Comparison of ENCODE assay signal across 10 mouse cellular contexts in genomic region chr6:82821758-82822253, GRCm38 (mm10). TPM values are rescaled to one million over a fixed set of nuclear protein-coding genes. Genes with fewer than 3 reads are reported as not detected.
DNase-seq lines count a peak whose midpoint lies in the region; ATAC-seq lines count a peak whose summit lies in the region.
"Had no signal": no experiment of that assay in that cellular context is flagged by ENCODE, and none has a peak within 500 bp of the region (broad histone marks: within the 10 kb centered on the region; RNA-seq: fewer than 3 reads in every experiment).

No protein-coding gene starts in this region.

- ATAC-seq in liver, embryonic 13.5 days (ENCODE audit: low read depth), result peak; percentile 68

- H3K27me3 ChIP-seq in liver, embryonic 13.5 days, result no peaks in the 10 kb centered on the region

- H3K9ac ChIP-seq in liver, embryonic 13.5 days, result no peak overlapping the region

- WGBS in liver, embryonic 13.5 days (ENCODE audit: insufficient replicate concordance), result 8% methylated on average over 4 of the region's 4 CpGs

- H3K4me2 ChIP-seq in liver, embryonic 13.5 days, result 0 out of 2 replicates have a peak overlapping the region, but pooled peaks have one; percentile 12

- no peak overlapping the region for H3K27ac ChIP-seq in liver, embryonic 13.5 days
- H3K27ac ChIP-seq: forebrain, embryonic 10.5 days had no signal

- no peaks in the 10 kb centered on the region for H3K36me3 ChIP-seq in liver, embryonic 13.5 days
- H3K36me3 ChIP-seq: forebrain, embryonic 10.5 days had no signal

- no peaks in the 10 kb centered on the region for H3K9me3 ChIP-seq in liver, embryonic 13.5 days (replicated peaks)
- H3K9me3 ChIP-seq: forebrain, embryonic 10.5 days had no signal

- peak; percentile 18 to 28 for DNase-seq in adrenal gland, postnatal 36 days
- DNase-seq in adrenal gland, adult 18-20 months (ENCODE audit: low spot score in 2 of 2), result no peak
- peak; percentile 32 for DNase-seq in 3134 (ENCODE audit: extremely low read depth, insufficient read length, low spot score)
- peak; percentile 41 for DNase-seq in c-Kit-positive CD71-positive TER-119-positive erythroid progenitor cells, embryonic 14.5 days (ENCODE audit: low spot score)
- peak; percentile 47 for DNase-seq in liver, embryonic 13.5 days
- DNase-seq in testis, postnatal 10 days (ENCODE audit: low spot score), result no peak
- no peak for DNase-seq in layer of hippocampus, postnatal 25 days (ENCODE audit: extremely low spot score in 1 of 2, low spot score in 1 of 2)
- no peak for DNase-seq in adipocyte (ENCODE audit: low spot score)
- DNase-seq: spleen, adult 18-20 months had no signal

- peaks cover 51% of the 10 kb centered on the region for H3K4me1 ChIP-seq in liver, embryonic 13.5 days (replicated peaks)

- H3K4me3 ChIP-seq in liver, embryonic 13.5 days (replicated peaks), result no peak overlapping the region
- H3K4me3 ChIP-seq: forebrain, embryonic 10.5 days had no signal

RNA-seq across cellular contexts. Expression of gene Hk2, which starts 47.6 kb away (rescaled TPM):
- total RNA-seq in adrenal gland, postnatal 36 days (2021), result 10 to 100 TPM; 77.2 to 98.0 TPM
- total RNA-seq in adrenal gland, adult 18-20 months (2021), result 100 to 1,000 TPM; 143 to 231 TPM
- 6.0 and 6.7 TPM in 2 replicates for polyA plus RNA-seq in liver, embryonic 13.5 days (2015; fragmentation: Nextera tagmentation; extraction: Ambion mirVana)
- total RNA-seq in layer of hippocampus, postnatal 25 days (2021), result 1 to 10 TPM; 7.1 to 8.8 TPM

Comparison
In these comparisons a context has a peak if more than half of its experiments do, and no peak if none do; other contexts are left out.
1. DNase-seq: peak in adrenal gland, postnatal 36 days (2 of 2), 3134 (single experiment), c-Kit-positive CD71-positive TER-119-positive erythroid progenitor cells, embryonic 14.5 days (single experiment) and liver, embryonic 13.5 days (single experiment); none in adrenal gland, adult 18-20 months (0 of 2), testis, postnatal 10 days (single experiment), layer of hippocampus, postnatal 25 days (0 of 2) and adipocyte (single experiment).
2. RNA of gene Hk2, which starts 47.6 kb away (total RNA-seq): 143 to 231 TPM in adrenal gland, adult 18-20 months and 77.2 to 98.0 TPM in adrenal gland, postnatal 36 days; 7.1 to 8.8 TPM in layer of hippocampus, postnatal 25 days; every median in the first group is over 4 times any median in the second.